Mouse (Mus musculus) midbrain, postnatal 0 days (tissue): ENCODE results near the gene Eva1b. TPM values are rescaled to one million over a fixed set of nuclear protein-coding genes. Genes with fewer than 3 reads are reported as not detected.
"Not testable (repeated sequence)": the region's sequence is repeated elsewhere in the genome, so short reads cannot be mapped to it uniquely, and the experiment has no call there.

Experiments
- ATAC-seq: fragments of 200-750 bp; cut with Nextera tagmentation; 2 replicates; pipeline ENCODE4 v1.8.0; 2017; ENCODE audit warnings: moderate number of reproducible peaks, mild to moderate bottlenecking, moderate TSS enrichment, moderate library complexity; ENCODE audit not compliant: low FRiP score
- DNase-seq: peaks from one replicate; pipeline ENCODE4 v3.0.0-alpha.2; 2015; ENCODE audit warnings: low spot score
- H3K27ac ChIP-seq: fragments of 300-500 bp; sonication (generic); 2 replicates; pipeline ENCODE4 v1.5.1; 2014; ENCODE audit warnings: low read depth, mild to moderate bottlenecking, low read length, mixed read lengths
- H3K27me3 ChIP-seq: fragments of 300-500 bp; sonication (generic); 2 replicates; pipeline ENCODE4 v1.6.1; 2014; ENCODE audit warnings: low read length, control low read depth, mixed read lengths; ENCODE audit not compliant: insufficient read depth
- H3K36me3 ChIP-seq: fragments of 300-500 bp; sonication (generic); 2 replicates; pipeline ENCODE4 v1.6.1; 2014; ENCODE audit warnings: low read length, control low read depth, mixed read lengths; ENCODE audit not compliant: insufficient read depth
- H3K4me1 ChIP-seq: fragments of 300-500 bp; sonication (generic); 2 replicates; pipeline ENCODE4 v1.6.1; 2014; ENCODE audit warnings: mild to moderate bottlenecking, control low read depth, antibody characterized with exemption, low read length, mixed read lengths; ENCODE audit not compliant: insufficient read depth
- H3K4me2 ChIP-seq: fragments of 300-500 bp; sonication (generic); 2 replicates; pipeline ENCODE4 v1.6.1; 2014; ENCODE audit warnings: low read depth, mild to moderate bottlenecking, low read length, mixed read lengths; ENCODE audit not compliant: poor library complexity, severe bottlenecking
- H3K4me3 ChIP-seq: fragments of 300-500 bp; sonication (generic); 2 replicates; pipeline ENCODE4 v1.5.1; 2014; ENCODE audit warnings: low read depth, mild to moderate bottlenecking, low read length, moderate library complexity
- H3K9ac ChIP-seq: fragments of 300-500 bp; sonication (generic); replicated peaks from 2 replicates; pipeline ENCODE4 v1.6.1; 2014; ENCODE audit warnings: mild to moderate bottlenecking, low read length, moderate library complexity, mixed read lengths; ENCODE audit not compliant: poor library complexity, severe bottlenecking
- H3K9me3 ChIP-seq: fragments of 300-500 bp; sonication (generic); 2 replicates; pipeline ENCODE4 v1.6.1; 2016; ENCODE audit warnings: low read length, control low read depth
- CTCF ChIP-seq: IDR thresholded peaks from 2 replicates; pipeline ENCODE4 v1.5.1; 2016; ENCODE audit warnings: antibody characterized with exemption, mild to moderate bottlenecking
- WGBS: fragments of 180-500 bp; shearing (Covaris S2); extraction: QIAGEN DNeasy Blood & Tissue Kit; methylation state at CpG from one replicate; pipeline ENCODE4 v1.1.7; 2014; 5-methylcytosine and 5-hydroxymethylcytosine counted together
- polyA plus RNA-seq: library from polyadenylated mRNA; unstranded; fragments of >200 nt; fragmentation: Nextera tagmentation; extraction: Ambion mirVana; gene quantifications from 2 replicates; pipeline ENCODE4 v1.2.1, GENCODE M21; 2015
- total RNA-seq: library from RNA; depleted of rRNA; stranded (reverse); fragments of >200 nt; gene quantifications from 2 replicates; pipeline ENCODE4 v1.2.3, GENCODE M21; 2014

Gene Eva1b
- total and polyA plus RNA-seq, 2 experiments from 2014 or later: 9.1 to 12.3 TPM

GRCm38 (mm10) chr4:126168851-126169250, 21.3 kb downstream of the Eva1b start:
- Histone ChIP-seq H3K4me1 (no peaks in the 10 kb centered on the region), H3K4me2 (no peak overlapping the region), H3K4me3 (no peak overlapping the region), H3K36me3 (peaks cover 35% of the 10 kb centered on the region), H3K9me3 (no peaks in the 10 kb centered on the region), H3K9ac (no peak overlapping the region), H3K27ac (no peak overlapping the region), H3K27me3 (no peaks in the 10 kb centered on the region)
- no peak for DNase-seq
- no peak for ATAC-seq
- 89% methylated on average over 6 of the region's 6 CpGs for WGBS
- TF ChIP-seq CTCF: no peak

DNA sequence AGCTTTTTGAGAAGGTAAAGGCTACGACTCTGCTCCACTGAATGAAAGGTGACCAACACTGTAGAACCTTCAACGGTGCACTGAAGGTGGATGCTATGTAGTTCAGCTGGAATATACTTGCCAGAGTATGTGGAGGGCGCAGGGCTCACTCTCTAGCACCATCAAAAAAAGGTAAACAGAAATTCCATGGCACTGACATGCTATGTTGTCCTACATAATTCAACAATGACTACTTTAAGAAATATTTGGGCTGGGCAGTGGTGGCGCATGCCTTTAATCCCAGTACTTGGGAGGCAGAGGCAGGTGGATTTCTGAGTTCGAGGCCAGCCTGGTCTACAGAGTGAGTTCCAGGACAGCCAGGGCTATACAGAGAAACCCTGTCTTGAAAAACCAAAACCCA, 23.2 kb downstream of the Eva1b start:
- not testable (repeated sequence) for H3K9ac ChIP-seq, H3K4me1 ChIP-seq, H3K4me2 ChIP-seq, DNase-seq, ATAC-seq, H3K9me3 ChIP-seq, H3K4me3 ChIP-seq, H3K27me3 ChIP-seq, H3K27ac ChIP-seq
- 97% methylated on average over 5 of the region's 5 CpGs for WGBS
- H3K36me3 ChIP-seq: peaks cover 41% of the 10 kb centered on the region

DNA sequence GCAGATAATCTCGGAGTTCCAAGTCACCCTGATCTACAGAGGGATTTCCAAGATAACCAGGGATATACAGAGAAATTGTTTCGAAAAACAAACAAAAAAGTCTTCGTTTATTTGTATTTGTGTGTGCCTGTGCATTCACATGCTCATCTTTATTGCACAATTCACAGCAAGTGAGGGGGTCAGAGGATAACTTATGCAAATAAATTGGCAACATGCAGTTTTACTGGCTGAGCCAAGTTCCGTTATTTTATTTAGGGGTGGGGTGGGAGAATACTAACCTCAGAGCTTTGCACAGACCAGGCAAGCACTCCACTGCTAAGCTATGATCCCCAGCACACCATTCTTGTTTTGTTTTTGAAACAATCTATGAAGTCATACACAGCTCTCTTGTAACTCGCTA, 26.3 kb downstream of the Eva1b start:
- Histone ChIP-seq H3K9ac (no peak overlapping the region), H3K4me2 (no peak overlapping the region), H3K27me3 (no peaks in the 10 kb centered on the region), H3K36me3 (peaks cover 43% of the 10 kb centered on the region), H3K4me3 (no peak overlapping the region), H3K27ac (no peak overlapping the region), H3K4me1 (no peaks in the 10 kb centered on the region), H3K9me3 (no peaks in the 10 kb centered on the region)
- TF ChIP-seq CTCF: no peak
- ATAC-seq (no peak), DNase-seq (no peak)
- WGBS: 90% methylated on average over 5 of the region's 5 CpGs

- H3K36me3 ChIP-seq: peaks cover 37% of the 10 kb centered on the region
- H3K9ac ChIP-seq, H3K4me1 ChIP-seq, H3K9me3 ChIP-seq, H3K27me3 ChIP-seq, H3K4me3 ChIP-seq, H3K27ac ChIP-seq, H3K4me2 ChIP-seq, ATAC-seq, DNase-seq: not testable (repeated sequence)
- 89% methylated on average over 7 of the region's 7 CpGs for WGBS
Measured at GRCm38 (mm10) chr4:126175980-126176379, 28.4 kb downstream of the Eva1b start.

- no peak overlapping the region for H3K9ac ChIP-seq
- TF ChIP-seq CTCF: peak; percentile 88
- H3K9me3 ChIP-seq: no peaks in the 10 kb centered on the region
- WGBS: 52% methylated on average over 7 of the region's 7 CpGs
- no peak overlapping the region for H3K4me3 ChIP-seq
- peaks cover 21% of the 10 kb centered on the region for H3K36me3 ChIP-seq
- no peak overlapping the region for H3K4me2 ChIP-seq
- H3K4me1 ChIP-seq: no peaks in the 10 kb centered on the region
- H3K27me3 ChIP-seq: no peaks in the 10 kb centered on the region
- no peak overlapping the region for H3K27ac ChIP-seq
- no peak for ATAC-seq
- peak; percentile 82 for DNase-seq
Measured at GRCm38 (mm10) chr4:126181170-126181957, 33.8 kb downstream of the Eva1b start.

DNA sequence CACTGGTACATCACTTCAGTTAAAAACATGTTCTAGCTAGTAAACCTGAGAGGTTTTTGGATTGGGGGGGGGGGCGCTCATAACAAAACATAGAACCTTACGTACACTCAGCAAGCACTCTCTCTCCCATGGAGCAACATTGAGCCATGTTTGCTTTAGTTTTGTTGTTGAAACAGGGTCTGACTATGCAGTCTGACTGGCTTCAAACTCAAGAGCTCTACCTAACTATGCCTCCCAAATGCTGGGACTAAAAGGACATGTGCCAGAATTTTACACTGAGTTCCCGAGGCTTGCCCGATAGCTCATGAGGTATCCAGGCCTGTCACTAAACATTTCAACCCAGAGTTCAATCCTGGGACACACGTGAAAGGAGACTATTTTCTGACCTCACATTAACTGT, 35.5 kb downstream of the Eva1b start:
- H3K4me3 ChIP-seq: no peak overlapping the region
- WGBS: 90% methylated on average over 5 of the region's 5 CpGs
- H3K4me2 ChIP-seq: no peak overlapping the region
- no peaks in the 10 kb centered on the region for H3K4me1 ChIP-seq
- H3K27me3 ChIP-seq: no peaks in the 10 kb centered on the region
- H3K9me3 ChIP-seq: no peaks in the 10 kb centered on the region
- no peak for DNase-seq
- H3K27ac ChIP-seq: no peak overlapping the region
- no peak overlapping the region for H3K9ac ChIP-seq
- peaks cover 16% of the 10 kb centered on the region for H3K36me3 ChIP-seq
- no peak for ATAC-seq
- TF ChIP-seq CTCF: no peak
